Mouse (Mus musculus) urinary bladder, adult 18-20 months (tissue): ENCODE data around the gene Tmem41a.

Experiments
- DNase-seq, 2 experiments: peaks; one replicate each; pipeline ENCODE4 v3.0.0; 2022; ENCODE audit warnings: low spot score in 2 of 2, mixed read lengths in 2 of 2

Gene Tmem41a

GRCm38 (mm10) chr16:21901286-21901685 lies 46.1 kb downstream of the Tmem41a start:
- no peak for DNase-seq

- DNase-seq: no peak
Measured at GRCm38 (mm10) chr16:21893890-21894289, 53.5 kb downstream of the Tmem41a start.

DNA sequence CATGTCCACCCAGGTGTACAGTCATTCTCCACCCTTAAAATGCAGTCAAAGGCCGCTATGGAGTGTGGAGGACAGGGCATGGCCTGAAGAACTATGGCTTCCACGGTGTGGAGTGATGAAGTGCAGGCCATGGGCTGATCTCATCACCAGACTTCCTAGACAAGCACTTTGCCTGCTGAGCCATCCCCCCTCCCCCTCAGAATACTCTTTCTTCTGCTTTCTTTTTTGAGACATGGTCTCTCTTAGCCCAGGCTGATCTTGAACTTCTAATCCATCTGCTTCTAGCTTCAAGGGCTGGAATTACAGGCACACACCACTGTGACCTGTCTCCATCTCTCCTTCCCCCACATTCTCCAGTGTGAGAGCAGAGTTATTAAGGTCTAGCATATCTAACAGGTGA lies 59.8 kb downstream of the Tmem41a start:
- DNase-seq: no peak
